Mouse (Mus musculus) ES-Bruce4 (cell line): ENCODE results near the gene Adgb.

Experiments
- CTCF ChIP-seq: IDR thresholded peaks from one replicate; pipeline ENCODE4 v1.8.1; 2011; ENCODE audit warnings: low read depth, low read length
- EP300 ChIP-seq: IDR thresholded peaks from 2 replicates; pipeline ENCODE4 v1.6.1; 2011; ENCODE audit warnings: low read depth, low read length; ENCODE audit not compliant: insufficient read depth
- POLR2A ChIP-seq: IDR thresholded peaks from one replicate; pipeline ENCODE4 v1.8.1; 2011; ENCODE audit warnings: low read length; ENCODE audit not compliant: insufficient read depth

- TF ChIP-seq CTCF (no peak), POLR2A (no peak), EP300 (no peak)
Measured at GRCm38 (mm10) chr10:10449067-10449466, 23.1 kb downstream of the Adgb start.
